Mouse (Mus musculus) heart, embryonic 11.5 days (tissue): ENCODE results near the gene Tax1bp1. TPM values are rescaled to one million over a fixed set of nuclear protein-coding genes. Genes with fewer than 3 reads are reported as not detected.
"Not testable (repeated sequence)": the region's sequence is repeated elsewhere in the genome, so short reads cannot be mapped to it uniquely, and the experiment has no call there.

Experiments
- ATAC-seq: fragments of 200-750 bp; cut with Nextera tagmentation; replicated peaks from 2 replicates; pipeline ENCODE4 v1.8.0; 2017; ENCODE audit warnings: moderate library complexity; ENCODE audit not compliant: insufficient number of reproducible peaks, low FRiP score, low TSS enrichment
- H3K27ac ChIP-seq: fragments of 300-500 bp; sonication (generic); 2 replicates; pipeline ENCODE4 v1.5.1; 2014; ENCODE audit warnings: mild to moderate bottlenecking, low read depth, low read length
- H3K27me3 ChIP-seq: fragments of 300-500 bp; sonication (generic); 2 replicates; pipeline ENCODE4 v1.6.1; 2014; ENCODE audit warnings: mild to moderate bottlenecking, low read length, mixed read lengths; ENCODE audit not compliant: control insufficient read depth, insufficient read depth
- H3K36me3 ChIP-seq: fragments of 300-500 bp; sonication (generic); 2 replicates; pipeline ENCODE4 v1.6.1; 2014; ENCODE audit warnings: mild to moderate bottlenecking, low read length, moderate library complexity, mixed read lengths; ENCODE audit not compliant: control insufficient read depth, insufficient read depth
- H3K4me1 ChIP-seq: fragments of 300-500 bp; sonication (generic); 2 replicates; pipeline ENCODE4 v1.6.1; 2014; ENCODE audit warnings: low read length; ENCODE audit not compliant: control insufficient read depth, insufficient read depth
- H3K4me2 ChIP-seq: fragments of 300-500 bp; sonication (generic); 2 replicates; pipeline ENCODE4 v1.6.1; 2014; ENCODE audit warnings: mild to moderate bottlenecking, moderate library complexity
- H3K4me3 ChIP-seq: fragments of 300-500 bp; sonication (generic); 2 replicates; pipeline ENCODE4 v1.5.1; 2014; ENCODE audit warnings: low read depth, low read length
- H3K9ac ChIP-seq: fragments of 300-500 bp; sonication (generic); 2 replicates; pipeline ENCODE4 v1.6.1; 2014; ENCODE audit warnings: mild to moderate bottlenecking, low read depth, low read length, moderate library complexity
- H3K9me3 ChIP-seq: fragments of 300-500 bp; sonication (generic); replicated peaks from 2 replicates; pipeline ENCODE4 v1.6.1; 2016; ENCODE audit warnings: low read length; ENCODE audit not compliant: control insufficient read depth
- WGBS: fragments of 180-500 bp; shearing (Covaris S2); extraction: QIAGEN DNeasy Blood & Tissue Kit; methylation state at CpG from one replicate; pipeline ENCODE4 v1.1.7; 2014; ENCODE audit not compliant: insufficient replicate concordance; 5-methylcytosine and 5-hydroxymethylcytosine counted together
- polyA plus RNA-seq: library from polyadenylated mRNA; unstranded; fragments of >200 nt; fragmentation: Nextera tagmentation; extraction: Ambion mirVana; gene quantifications from 2 replicates; pipeline ENCODE4 v1.2.1, GENCODE M21; 2014

Gene Tax1bp1
- polyA plus RNA-seq, 1 experiment from 2014 or later = 92.5 TPM

GRCm38 (mm10) chr6:52677534-52677933 is 36.0 kb upstream of the Tax1bp1 start:
- 76% methylated on average over 4 of the region's 4 CpGs for WGBS
- ATAC-seq = not testable (repeated sequence)

GRCm38 (mm10) chr6:52679565-52679964 is 34.0 kb upstream of the Tax1bp1 start:
- 81% methylated on average over 9 of the region's 9 CpGs for WGBS
- ATAC-seq = no peak
- Histone ChIP-seq H3K4me1 (no peaks in the 10 kb centered on the region), H3K27ac (no peak overlapping the region), H3K9ac (no peak overlapping the region), H3K4me3 (no peak overlapping the region), H3K27me3 (no peaks in the 10 kb centered on the region), H3K36me3 (no peaks in the 10 kb centered on the region), H3K9me3 (no peaks in the 10 kb centered on the region), H3K4me2 (no peak overlapping the region)

More at GRCm38 (mm10) chr6:52677534-52677933, 36.0 kb upstream of the Tax1bp1 start:
- not testable (repeated sequence) for H3K4me3 ChIP-seq, H3K4me1 ChIP-seq, H3K27me3 ChIP-seq, H3K27ac ChIP-seq, H3K9me3 ChIP-seq, H3K4me2 ChIP-seq, H3K36me3 ChIP-seq, H3K9ac ChIP-seq

GRCm38 (mm10) chr6:52680458-52681032 is 33.0 kb upstream of the Tax1bp1 start:
- H3K4me1 ChIP-seq = no peaks in the 10 kb centered on the region
- no peak overlapping the region for H3K27ac ChIP-seq
- H3K27me3 ChIP-seq = no peaks in the 10 kb centered on the region
- H3K9ac ChIP-seq = no peak overlapping the region
- H3K4me2 ChIP-seq = no peak overlapping the region
- WGBS = 58% methylated on average over 8 of the region's 8 CpGs
- H3K36me3 ChIP-seq = no peaks in the 10 kb centered on the region
- ATAC-seq = no peak
- H3K9me3 ChIP-seq = no peaks in the 10 kb centered on the region
- no peak overlapping the region for H3K4me3 ChIP-seq

- Histone ChIP-seq H3K4me1 (no peaks in the 10 kb centered on the region), H3K9me3 (no peaks in the 10 kb centered on the region), H3K27me3 (no peaks in the 10 kb centered on the region), H3K4me3 (no peak overlapping the region), H3K27ac (no peak overlapping the region), H3K9ac (no peak overlapping the region), H3K4me2 (no peak overlapping the region), H3K36me3 (no peaks in the 10 kb centered on the region)
- 68% methylated on average over 6 of the region's 6 CpGs for WGBS
- ATAC-seq = no peak
Measured at GRCm38 (mm10) chr6:52681847-52682485, 31.6 kb upstream of the Tax1bp1 start.

- H3K9me3 ChIP-seq = no peaks in the 10 kb centered on the region
- no peak overlapping the region for H3K27ac ChIP-seq
- H3K9ac ChIP-seq = no peak overlapping the region
- no peaks in the 10 kb centered on the region for H3K4me1 ChIP-seq
- H3K27me3 ChIP-seq = no peaks in the 10 kb centered on the region
- H3K4me2 ChIP-seq = no peak overlapping the region
- 86% methylated on average over 3 of the region's 3 CpGs for WGBS
- ATAC-seq = no peak
- H3K4me3 ChIP-seq = no peak overlapping the region
- no peaks in the 10 kb centered on the region for H3K36me3 ChIP-seq
Measured at GRCm38 (mm10) chr6:52682607-52683006, 30.9 kb upstream of the Tax1bp1 start.

DNA sequence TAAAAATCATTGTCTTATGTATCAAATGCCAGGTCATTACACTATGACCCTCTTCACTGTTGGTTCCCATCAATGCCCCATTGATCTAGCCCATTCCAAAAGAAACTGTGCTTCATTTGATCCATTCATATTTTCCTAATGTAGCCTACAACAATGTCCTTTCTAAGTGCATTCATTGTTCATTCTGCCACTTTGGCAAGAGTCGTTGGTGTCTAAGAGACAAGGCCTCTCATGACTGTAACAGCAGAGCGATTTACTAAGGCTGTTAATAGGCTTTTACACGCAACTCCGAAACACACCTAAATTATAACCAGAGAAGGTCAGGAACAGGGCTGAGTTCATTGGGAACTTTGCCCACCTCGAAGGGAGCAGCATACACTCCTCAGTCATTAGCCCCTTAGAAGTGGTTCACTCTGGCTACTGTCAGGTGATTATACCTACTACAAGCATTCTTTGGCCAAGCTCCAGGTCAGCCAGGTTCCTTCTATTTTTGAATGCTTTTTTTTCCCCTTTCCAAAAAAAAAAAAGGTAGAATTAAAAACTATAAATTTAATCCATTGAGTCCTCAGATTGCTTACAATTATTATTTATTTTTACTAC is 26.5 kb upstream of the Tax1bp1 start:
- Histone ChIP-seq H3K4me2 (no peak overlapping the region), H3K27ac (no peak overlapping the region), H3K36me3 (no peaks in the 10 kb centered on the region), H3K27me3 (no peaks in the 10 kb centered on the region), H3K9me3 (no peaks in the 10 kb centered on the region), H3K4me1 (no peaks in the 10 kb centered on the region), H3K4me3 (no peak overlapping the region), H3K9ac (no peak overlapping the region)
- WGBS = 81% methylated on average over 5 of the region's 5 CpGs
- no peak for ATAC-seq

GRCm38 (mm10) chr6:52690365-52690764 is 23.2 kb upstream of the Tax1bp1 start:
- Histone ChIP-seq H3K27ac (no peak overlapping the region), H3K4me3 (no peak overlapping the region), H3K9ac (no peak overlapping the region), H3K4me1 (no peaks in the 10 kb centered on the region), H3K36me3 (no peaks in the 10 kb centered on the region), H3K9me3 (no peaks in the 10 kb centered on the region), H3K4me2 (no peak overlapping the region), H3K27me3 (no peaks in the 10 kb centered on the region)
- no peak for ATAC-seq
- 76% methylated on average over 3 of the region's 3 CpGs for WGBS

GRCm38 (mm10) chr6:52691800-52692199 is 21.7 kb upstream of the Tax1bp1 start:
- no peak for ATAC-seq
- no peaks in the 10 kb centered on the region for H3K27me3 ChIP-seq
- H3K36me3 ChIP-seq = no peaks in the 10 kb centered on the region
- no peak overlapping the region for H3K4me2 ChIP-seq
- no peak overlapping the region for H3K9ac ChIP-seq
- H3K9me3 ChIP-seq = no peaks in the 10 kb centered on the region
- no peaks in the 10 kb centered on the region for H3K4me1 ChIP-seq
- no peak overlapping the region for H3K4me3 ChIP-seq
- H3K27ac ChIP-seq = no peak overlapping the region
- WGBS = 75% methylated on average over 4 of the region's 5 CpGs
